Mouse (Mus musculus) left cerebral cortex, postnatal 4 days (tissue): Measurements from ENCODE around the gene Sncb. TPM values are rescaled to one million over a fixed set of nuclear protein-coding genes. Genes with fewer than 3 reads are reported as not detected.

Experiments
- DNase-seq: peaks from one replicate; pipeline ENCODE4 v3.0.0-alpha.2; 2022
- intact Hi-C: fragments of 180-260 bp; cut with DNase I; formaldehyde crosslinking; loops from one replicate; pipeline ENCODE4 v1.15.1; 2025
- total RNA-seq, 2 experiments: library from RNA; stranded (reverse); gene quantifications; 2 replicates each; pipeline ENCODE4 v1.2.3; 2021

Sncb gene
- total RNA-seq: 100 to 1,000 TPM; 331 to 383 TPM

DNA sequence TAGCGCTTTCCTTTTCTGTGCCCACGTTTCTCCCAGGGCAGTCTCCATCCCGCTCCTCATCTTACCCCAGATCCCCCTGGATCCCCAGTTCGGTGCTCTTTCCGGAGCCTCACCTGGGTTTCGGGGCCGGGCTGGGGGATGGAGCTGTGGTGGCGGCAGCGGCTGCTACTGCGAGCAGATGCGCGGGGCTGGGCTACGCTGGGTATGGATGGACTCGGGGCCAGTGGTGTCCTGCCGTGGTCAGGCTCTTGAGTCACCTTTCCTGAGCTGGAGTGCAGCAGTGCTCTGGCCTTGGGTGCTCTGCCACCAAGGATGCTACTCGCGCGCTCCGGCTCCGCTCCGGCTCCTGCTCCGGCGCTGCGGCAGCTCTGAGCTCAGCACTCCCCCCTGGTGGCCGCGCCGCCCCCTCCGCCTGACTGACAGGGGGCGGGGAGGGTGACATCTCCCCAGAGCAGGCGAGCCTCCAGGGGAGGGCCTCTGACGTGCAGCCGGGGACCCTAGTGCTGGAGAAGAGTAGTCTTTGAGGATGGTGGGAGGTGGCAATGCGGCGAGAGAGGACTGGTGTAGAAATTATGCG lies at the start of gene Sncb:
Gene Sncb (minus strand): TSS at position 404 of the 577 bp plus-strand sequence.
- DNase-seq: peak; percentile 82
- intact Hi-C loops: no loop called here

GRCm38 (mm10) chr13:54813381-54813780 lies 47.0 kb upstream of the Sncb start:
- no peak for DNase-seq
- intact Hi-C loops: no loop called here

DNA sequence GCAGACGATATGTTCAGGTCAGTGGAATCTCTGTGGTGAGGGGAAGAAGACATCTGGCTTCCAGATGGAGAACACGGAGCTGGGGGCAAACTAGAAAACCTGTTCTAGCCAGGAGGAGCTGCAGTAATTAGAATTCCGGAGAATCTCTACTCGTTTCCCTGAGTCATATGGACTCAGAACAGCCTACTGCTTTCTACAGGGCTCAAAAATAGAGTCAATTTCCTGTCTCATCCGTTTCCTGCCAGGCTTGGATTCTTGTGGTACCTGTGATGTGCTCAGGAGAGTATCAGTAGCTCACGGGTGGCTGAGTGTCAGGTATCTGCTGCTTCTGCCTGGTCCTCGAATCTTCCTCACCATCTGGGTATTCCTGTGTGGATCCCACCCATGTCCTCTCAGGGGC lies 45.1 kb upstream of the Sncb start:
- intact Hi-C loops: no loop called here
- no peak for DNase-seq

DNA sequence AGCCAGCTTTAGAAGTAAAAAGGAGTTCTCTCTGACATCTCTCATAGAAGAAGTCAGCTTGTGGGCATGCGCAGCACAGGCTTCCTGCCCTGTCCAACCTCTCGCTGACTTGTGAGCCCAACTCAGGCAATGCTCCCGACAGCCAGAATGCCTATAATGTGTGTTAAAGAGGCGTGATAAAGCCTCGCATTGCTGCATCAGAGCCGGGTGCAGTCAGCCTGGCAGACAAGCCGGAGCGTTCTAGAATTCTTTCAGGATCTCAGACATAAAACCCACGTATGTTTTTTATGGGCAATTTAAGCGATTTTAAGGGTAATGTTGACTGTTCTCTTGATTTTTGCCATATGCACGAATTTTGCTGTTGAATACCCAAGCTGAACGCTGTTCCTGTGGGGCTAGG lies 41.7 kb upstream of the Sncb start:
- intact Hi-C loops: loop anchor here (10.0 kb wide), 1 partner anchor 147 kb away; no protein-coding TSS in a partner anchor
- DNase-seq: no peak

DNA sequence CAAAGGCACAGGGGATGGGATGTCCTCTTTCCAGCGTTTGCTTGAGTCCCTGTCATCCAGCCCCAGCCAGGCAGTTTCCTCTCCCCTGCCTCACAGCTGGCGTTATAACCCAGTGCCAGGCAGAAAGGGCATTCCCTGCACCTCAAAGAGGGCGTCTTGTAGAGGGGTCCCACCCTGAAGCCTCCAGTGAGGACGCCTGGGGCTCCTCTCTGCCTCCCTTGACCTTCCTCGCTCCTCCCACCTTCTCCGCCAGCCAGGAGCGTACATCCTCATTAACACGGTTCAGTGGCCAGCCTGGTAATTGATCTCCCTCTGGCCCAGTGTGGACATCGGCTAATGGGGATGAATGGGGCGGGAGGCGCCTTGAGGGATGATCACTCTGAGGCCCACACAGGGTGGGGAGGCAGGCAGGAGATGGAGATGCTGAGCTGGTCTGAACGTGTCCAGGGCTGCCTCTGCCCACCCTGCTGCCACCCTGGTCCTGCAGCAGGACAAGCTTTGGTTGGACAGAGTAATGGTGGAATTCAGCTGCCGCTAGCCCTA lies 40.1 kb upstream of the Sncb start:
- intact Hi-C loops: loop anchor here (10.0 kb wide), 1 partner anchor 148 kb away; no protein-coding TSS in a partner anchor
- no peak for DNase-seq

GRCm38 (mm10) chr13:54805134-54805838 lies 38.9 kb upstream of the Sncb start:
- DNase-seq: peak; percentile 76
- intact Hi-C loops: loop anchor here (10.0 kb wide), 1 partner anchor 150 kb away; no protein-coding TSS in a partner anchor

DNA sequence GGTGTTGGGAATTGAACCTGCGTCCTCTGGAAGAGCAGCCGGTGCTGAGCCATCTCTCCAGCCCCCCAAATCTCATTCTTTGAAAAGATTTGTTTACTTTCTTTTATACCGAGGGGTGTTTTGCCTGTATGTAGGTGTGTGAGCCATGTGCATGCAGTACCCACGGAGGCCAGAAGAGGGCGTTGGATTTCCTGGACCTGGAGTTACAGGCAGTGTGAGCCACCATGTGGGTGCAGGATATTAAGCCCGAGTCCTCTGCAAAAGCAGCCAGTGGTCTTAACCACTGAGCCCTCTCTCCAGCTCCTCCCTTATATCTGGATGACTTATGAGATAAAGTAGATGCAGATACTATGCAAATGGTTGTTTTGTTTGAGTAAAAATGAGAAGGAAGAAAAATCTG lies 36.6 kb upstream of the Sncb start:
- intact Hi-C loops: loop anchor here (10.0 kb wide), 1 partner anchor 152 kb away; no protein-coding TSS in a partner anchor
- DNase-seq: no peak

GRCm38 (mm10) chr13:54800206-54800605 lies 33.8 kb upstream of the Sncb start:
- intact Hi-C loops: loop anchor here (2.0 to 10.0 kb wide), 2 partner anchors 155 to 265 kb away; no protein-coding TSS in a partner anchor
- no peak for DNase-seq

DNA sequence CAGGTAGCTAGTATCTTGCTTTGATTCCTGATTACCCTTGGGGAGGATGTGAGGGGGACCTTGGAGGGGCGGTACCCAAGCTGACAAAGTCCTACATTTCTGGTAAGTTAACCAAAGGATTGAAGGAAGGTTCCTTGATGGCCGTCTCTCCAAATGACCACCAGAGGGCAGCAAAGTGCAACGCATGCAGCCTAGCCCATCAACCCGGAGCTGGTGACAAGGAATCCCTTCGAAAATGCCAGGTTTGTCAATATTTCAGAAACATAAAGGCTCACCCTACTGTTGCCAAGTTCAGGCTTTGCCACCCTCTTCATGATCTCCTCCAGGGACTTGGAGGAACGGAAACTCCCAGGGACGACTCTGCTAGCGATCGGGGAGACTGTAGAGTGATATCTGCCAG lies 33.3 kb upstream of the Sncb start:
- DNase-seq: peak; percentile 79
- intact Hi-C loops: loop anchor here (2.0 to 10.0 kb wide), 4 partner anchors 85 to 378 kb away; no protein-coding TSS in a partner anchor

DNA sequence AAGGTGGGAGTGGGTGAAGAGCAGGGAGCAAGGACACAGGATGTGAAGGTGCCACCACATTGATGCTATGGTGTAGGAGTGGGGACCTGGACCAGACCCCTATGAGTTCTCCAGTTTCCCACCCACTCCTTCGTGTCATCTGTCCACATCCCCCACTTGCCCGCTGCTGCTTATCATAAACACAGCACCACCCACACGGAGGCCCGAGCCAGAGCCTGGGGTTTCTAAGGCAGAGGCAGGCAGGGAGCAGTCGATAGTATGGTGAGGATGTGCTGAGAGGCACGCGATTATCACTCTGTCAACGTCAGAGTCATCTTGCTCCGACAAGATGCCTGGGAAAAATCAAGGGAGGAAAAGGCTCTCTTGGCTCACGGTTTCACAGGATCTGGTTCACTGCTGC lies 32.3 kb upstream of the Sncb start:
- intact Hi-C loops: loop anchor here (5.0 to 10.0 kb wide), 2 partner anchors 84 to 379 kb away; no protein-coding TSS in a partner anchor
- no peak for DNase-seq

DNA sequence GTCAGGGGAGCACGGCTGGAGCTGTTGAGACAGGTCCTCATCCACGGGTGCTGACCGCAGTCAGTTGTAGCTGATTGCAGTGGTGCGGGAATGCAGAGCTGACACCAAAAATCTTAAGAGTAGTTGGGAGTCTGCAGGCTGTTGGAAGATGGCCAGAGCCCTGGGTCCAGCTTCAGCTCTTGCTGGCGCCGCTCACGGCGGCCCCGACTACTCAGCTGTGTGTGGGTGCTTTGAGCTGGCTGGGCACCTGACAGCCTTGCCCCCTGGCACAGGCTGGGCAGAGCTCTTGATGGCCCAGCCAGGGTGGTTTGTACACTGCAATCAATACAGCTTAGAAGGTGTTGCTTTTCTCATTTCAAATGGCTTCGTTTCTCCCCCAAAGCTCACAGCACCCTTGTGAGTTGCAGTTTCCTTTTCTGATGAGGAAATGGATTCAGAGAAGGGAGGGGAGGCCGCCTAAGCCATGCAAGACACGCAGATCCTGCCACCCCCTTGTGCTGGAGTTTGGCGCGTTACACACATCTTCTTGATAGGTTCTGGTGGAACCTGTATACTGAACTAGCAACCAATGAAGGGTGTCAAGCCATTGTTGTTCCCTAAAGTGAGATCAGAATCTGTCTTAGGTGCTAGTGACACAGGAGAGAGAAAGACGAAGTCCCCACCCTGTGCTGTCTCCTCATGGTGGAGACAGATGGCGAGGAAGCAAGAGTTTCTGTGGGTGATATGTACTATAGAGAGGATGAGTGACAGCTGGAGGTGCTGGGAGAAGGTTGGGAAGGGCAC lies 31.7 kb upstream of the Sncb start:
- no peak for DNase-seq
- intact Hi-C loops: loop anchor here (5.0 to 10.0 kb wide), 2 partner anchors 83 to 379 kb away; no protein-coding TSS in a partner anchor

DNA sequence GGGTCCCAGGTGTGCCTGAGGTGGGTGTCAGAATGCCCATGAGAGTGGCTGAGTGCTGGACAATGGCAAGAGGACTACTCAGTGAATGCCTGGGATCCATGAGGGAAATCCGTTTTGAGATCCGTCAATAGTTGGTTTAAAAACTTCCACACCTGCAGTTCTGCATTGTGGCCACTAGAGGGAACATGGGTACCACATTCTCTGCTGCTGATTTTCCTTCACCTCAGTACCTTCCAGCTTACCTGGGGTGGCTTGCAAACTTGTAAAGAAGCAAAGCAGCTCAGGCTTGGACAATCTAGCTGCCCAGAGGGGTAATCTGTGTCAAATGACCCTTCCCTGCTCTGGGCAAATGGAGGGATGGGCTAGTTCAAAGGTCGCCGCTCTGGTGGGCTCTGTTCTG lies 31.0 kb upstream of the Sncb start:
- DNase-seq: no peak
- intact Hi-C loops: loop anchor here (5.0 to 10.0 kb wide), 2 partner anchors 83 to 380 kb away; no protein-coding TSS in a partner anchor

DNA sequence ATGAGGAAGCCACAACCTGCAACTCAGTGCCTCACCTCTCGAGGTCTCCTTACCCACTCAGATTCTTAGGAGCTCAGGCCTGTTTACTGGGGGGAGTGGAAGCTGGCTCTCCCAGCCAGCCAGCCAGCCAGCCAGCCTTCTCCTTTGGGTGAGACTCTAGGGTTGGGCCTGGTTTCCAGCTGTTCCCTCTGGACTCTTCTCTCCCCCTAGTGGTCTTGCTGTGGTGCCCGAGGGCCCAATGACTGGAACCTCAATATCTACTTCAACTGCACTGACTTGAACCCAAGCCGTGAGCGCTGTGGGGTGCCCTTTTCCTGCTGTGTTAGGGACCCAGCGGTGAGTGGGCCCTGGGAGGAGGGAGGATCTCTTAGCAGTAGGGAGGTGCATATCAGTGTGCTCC lies 28.4 kb upstream of the Sncb start:
- DNase-seq: no peak
- intact Hi-C loops: loop anchor here (5.0 to 10.0 kb wide), 2 partner anchors 80 to 382 kb away; no protein-coding TSS in a partner anchor

DNA sequence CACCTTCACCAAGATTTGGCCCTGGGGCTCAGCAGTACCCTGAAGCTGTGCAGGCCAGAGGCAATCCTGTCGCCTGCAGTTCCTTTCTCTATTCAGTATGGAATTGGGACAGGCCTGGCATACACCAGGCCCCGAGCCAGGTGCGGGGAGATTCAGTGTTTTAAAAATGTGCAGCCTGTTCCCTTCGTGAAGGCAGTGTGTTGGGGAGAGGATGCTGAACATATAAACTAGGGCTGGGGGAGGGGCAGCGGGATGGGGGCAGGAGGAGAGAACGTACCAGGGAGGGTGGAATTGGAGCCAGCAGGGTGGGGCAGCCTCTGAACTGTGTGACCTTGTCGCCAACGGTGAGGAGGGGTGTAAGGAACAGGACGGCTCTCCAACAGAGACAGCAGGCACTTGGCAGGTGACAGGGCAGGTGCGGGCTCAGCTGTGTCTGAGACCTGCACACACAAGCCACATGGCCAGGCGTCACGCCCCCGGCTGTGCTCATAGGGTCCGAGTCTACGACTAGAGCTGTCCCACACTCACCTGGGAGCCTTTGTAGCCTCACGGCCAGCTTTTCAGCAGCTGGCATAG lies 27.7 kb upstream of the Sncb start:
- no peak for DNase-seq
- intact Hi-C loops: loop anchor here (10.0 kb wide), 1 partner anchor 79 kb away; no protein-coding TSS in a partner anchor

DNA sequence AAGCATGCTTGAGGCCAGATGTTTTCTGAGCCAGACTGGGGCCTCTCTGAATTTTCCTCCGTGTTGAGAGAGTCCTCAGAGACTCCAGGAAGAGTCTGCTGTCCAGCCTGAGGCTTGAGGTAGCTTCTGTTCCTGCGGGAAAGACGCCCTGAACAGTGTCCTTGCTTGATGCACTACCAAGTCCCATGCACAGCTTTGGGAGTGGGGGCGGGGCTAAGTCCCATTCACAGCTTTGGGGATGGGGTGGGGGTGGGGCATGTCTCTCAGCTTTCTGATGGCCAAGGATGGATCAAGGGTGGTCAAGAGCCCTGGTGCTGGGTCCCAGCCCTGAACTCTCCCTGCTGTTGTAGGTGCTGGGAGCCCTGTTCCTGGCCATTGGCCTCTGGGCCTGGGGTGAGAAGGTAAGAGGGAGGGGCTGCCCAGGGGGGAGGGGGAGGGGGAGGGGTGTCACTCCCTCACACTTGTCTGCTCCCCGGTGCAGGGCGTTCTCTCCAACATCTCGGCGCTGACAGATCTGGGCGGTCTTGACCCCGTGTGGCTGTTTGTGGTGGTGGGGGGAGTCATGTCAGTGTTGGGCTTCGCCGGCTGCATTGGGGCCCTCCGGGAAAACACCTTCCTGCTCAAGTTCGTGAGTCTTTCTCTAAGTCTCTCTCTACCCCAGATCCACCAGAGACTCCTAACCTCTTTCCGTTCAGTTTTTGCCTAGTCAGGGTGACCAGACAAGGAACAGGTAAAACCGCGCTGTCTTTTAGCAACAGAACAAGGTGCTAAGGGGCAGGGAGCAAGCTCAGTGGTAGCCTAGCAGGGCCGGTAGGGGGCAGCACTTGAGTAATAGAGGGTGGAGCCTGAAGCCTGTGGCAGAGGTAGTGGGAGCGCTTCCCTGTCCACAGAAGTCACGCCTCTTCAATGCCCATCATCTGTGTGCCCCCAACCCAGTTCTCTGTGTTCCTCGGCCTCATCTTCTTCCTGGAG lies 26.1 kb upstream of the Sncb start:
- intact Hi-C loops: loop anchor here (10.0 kb wide), 1 partner anchor 78 kb away; no protein-coding TSS in a partner anchor
- no peak for DNase-seq

DNA sequence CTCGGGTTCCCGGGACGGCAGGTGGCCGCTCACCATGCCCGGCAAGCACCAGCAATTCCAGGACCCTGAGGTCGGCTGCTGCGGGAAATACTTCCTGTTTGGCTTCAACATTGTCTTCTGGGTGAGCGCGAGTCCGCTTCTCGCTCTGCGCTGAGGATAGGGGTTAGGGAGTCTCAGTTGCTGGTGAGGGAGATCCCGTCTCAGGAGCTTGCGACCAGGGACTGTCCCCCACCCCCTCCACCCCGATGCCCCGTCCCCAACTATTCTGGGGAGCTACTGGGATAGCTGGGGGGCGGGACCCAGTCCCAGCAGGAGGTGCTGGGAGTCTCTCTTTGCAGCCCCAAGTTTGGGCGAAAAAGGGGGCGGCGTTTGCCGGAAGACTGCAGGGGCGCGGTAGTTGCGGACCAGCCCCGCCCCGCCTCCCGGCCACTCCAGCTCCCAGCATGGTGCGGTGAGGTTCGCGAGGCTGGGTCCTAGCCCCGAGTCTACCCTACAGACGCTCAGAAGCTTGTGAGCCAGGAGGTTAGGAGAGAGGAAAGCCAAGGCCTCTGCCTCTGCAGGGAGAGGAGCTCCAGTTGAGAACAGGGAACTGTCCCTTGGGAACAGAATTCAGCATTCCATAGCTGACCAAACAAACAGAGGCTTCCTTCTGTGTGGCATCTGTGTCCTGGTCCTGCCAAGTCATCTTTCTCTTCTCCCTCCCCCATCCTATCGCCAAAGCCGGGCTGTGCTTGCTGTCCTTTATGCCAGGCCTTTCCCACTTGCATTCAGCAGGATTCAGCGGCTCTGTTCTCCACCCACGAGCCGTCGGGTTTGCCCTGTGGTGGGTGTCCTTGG lies 23.4 kb upstream of the Sncb start:
- intact Hi-C loops: loop anchor here (10.0 kb wide), 1 partner anchor 75 kb away; no protein-coding TSS in a partner anchor
- peak; percentile 56 for DNase-seq

DNA sequence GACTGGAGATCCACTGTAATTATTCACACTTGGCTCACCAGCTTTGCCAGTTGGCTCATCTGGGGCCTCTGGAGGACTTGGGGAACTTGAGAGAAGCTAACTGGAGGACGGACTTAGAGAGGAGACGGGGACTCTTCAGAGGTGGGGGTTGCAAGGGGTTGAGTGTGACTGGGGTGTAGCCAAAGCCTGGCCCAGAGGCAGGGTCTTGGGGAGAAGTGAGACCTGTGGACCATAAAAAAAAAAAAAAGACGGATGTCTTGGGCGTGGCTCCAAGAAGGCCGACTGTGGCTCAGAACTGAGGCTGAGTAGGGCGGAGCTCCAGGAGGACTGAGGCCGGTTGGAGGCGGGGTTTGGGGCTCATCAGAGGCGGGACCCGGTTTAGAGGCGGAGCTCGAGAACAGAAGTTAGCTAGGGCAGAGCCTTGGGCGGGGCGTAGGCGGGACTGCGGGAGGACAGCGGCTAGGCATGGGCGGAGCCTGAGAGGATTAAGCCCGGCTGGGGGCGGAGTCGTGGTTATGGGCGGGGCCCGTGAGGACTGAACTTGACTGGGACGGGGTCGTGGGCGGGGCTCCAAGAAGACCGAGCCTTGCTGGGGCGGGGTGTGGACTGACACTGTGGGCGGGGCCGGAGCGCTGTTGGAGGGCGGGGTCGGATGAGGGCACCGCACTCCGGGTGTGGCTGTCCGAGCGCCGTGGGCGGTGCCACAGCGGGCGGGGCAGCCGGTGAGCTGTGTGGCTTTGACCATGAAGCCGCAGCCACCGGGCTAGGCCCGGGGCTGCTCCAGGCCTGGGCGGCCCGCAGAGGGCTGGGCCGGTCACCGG lies 22.6 kb upstream of the Sncb start, which contains the start of gene Tspan17:
Gene Tspan17 (plus strand): TSS at position 638 of the 821 bp plus-strand sequence.
- intact Hi-C loops: no loop called here
- DNase-seq: peak; percentile 91
